Mouse (Mus musculus) gonadal fat pad, adult 2 months (tissue): ENCODE measurements around the gene Tha1. TPM values are rescaled to one million over a fixed set of nuclear protein-coding genes. Genes with fewer than 3 reads are reported as not detected.

Experiments used
- DNase-seq: peaks from one replicate; pipeline ENCODE4 v3.0.0-alpha.2; 2012; ENCODE audit warnings: low read depth
- polyA plus RNA-seq: library from polyadenylated mRNA; depleted of rRNA; stranded (reverse); fragments of >200 nt; gene quantifications from 2 replicates; pipeline ENCODE4 v1.2.3, GENCODE M21; 2012; rRNA removed

The Tha1 gene
- polyA plus RNA-seq, 1 experiment = 10.7 TPM

- no peak for DNase-seq
Observed at GRCm38 (mm10) chr11:117826164-117826563, 47.1 kb downstream of the Tha1 start.

GRCm38 (mm10) chr11:117825333-117826101 is 47.8 kb downstream of the Tha1 start, which contains the start of the genes Afmid and Tk1:
Afmid (plus strand) TSS chr11:117825924.
Tk1 (minus strand) TSS chr11:117826092.
- DNase-seq = peak; percentile 96

GRCm38 (mm10) chr11:117824060-117824969 is 49.0 kb downstream of the Tha1 start:
- no peak for DNase-seq

- DNase-seq = no peak
Observed at GRCm38 (mm10) chr11:117823411-117823810, 49.9 kb downstream of the Tha1 start.

GRCm38 (mm10) chr11:117822728-117823241 is 50.5 kb downstream of the Tha1 start:
- DNase-seq = no peak

GRCm38 (mm10) chr11:117821868-117822267 is 51.4 kb downstream of the Tha1 start:
- DNase-seq = no peak

GRCm38 (mm10) chr11:117820173-117820572 is 53.1 kb downstream of the Tha1 start:
- no peak for DNase-seq

GRCm38 (mm10) chr11:117819095-117819494 is 54.2 kb downstream of the Tha1 start:
- no peak for DNase-seq

Other genes with a start within 250 kb of the Tha1 start
- 15.0 and 15.8 TPM in 2 replicates for gene Tnrc6c, start 219.2 kb downstream of the Tha1 start, polyA plus RNA-seq
- 4.9 and 5.8 TPM in 2 replicates for gene Tmc8, start 91.4 kb downstream of the Tha1 start, polyA plus RNA-seq
- 42.5 and 49.8 TPM in 2 replicates for gene Tmc6, start 91.3 kb downstream of the Tha1 start, polyA plus RNA-seq
- gene 6030468B19Rik, start 75.8 kb downstream of the Tha1 start, polyA plus RNA-seq = not detected in 2 replicates
- 0.15 TPM in 1 of 2 replicates, not detected in the other for gene Gm20708, start 63.8 kb downstream of the Tha1 start, polyA plus RNA-seq
- gene Syngr2, start 63.8 kb downstream of the Tha1 start, polyA plus RNA-seq = 107 and 133 TPM in 2 replicates
- 5.7 and 8.7 TPM in 2 replicates for gene Afmid, start 47.6 kb downstream of the Tha1 start, polyA plus RNA-seq
- 7.2 and 9.8 TPM in 2 replicates for gene Tk1, start 47.4 kb downstream of the Tha1 start, polyA plus RNA-seq
- gene Birc5, start 24.2 kb downstream of the Tha1 start, polyA plus RNA-seq = 1.6 and 2.3 TPM in 2 replicates
- not detected in 2 replicates for gene Tmem235, start 12.7 kb downstream of the Tha1 start, polyA plus RNA-seq
- 4.5 and 5.4 TPM in 2 replicates for gene Socs3, start 96.6 kb upstream of the Tha1 start, polyA plus RNA-seq
- gene Pgs1, start 112.8 kb upstream of the Tha1 start, polyA plus RNA-seq = 32.4 and 44.8 TPM in 2 replicates